Mouse (Mus musculus) embryonic facial prominence, embryonic 11.5 days (tissue): Measurements from ENCODE around the gene Trip6. TPM values are rescaled to one million over a fixed set of nuclear protein-coding genes. Genes with fewer than 3 reads are reported as not detected.

Source experiments
- ATAC-seq: fragments of 200-750 bp; cut with Nextera tagmentation; replicated peaks from 2 replicates; pipeline ENCODE4 v1.8.0; 2017; ENCODE audit warnings: low read depth; ENCODE audit not compliant: insufficient number of reproducible peaks, low FRiP score, low TSS enrichment
- DNase-seq: peaks from one replicate; pipeline ENCODE4 v3.0.0-alpha.2; 2015; ENCODE audit warnings: low spot score
- H3K27ac ChIP-seq: fragments of 300-500 bp; sonication (generic); replicated peaks from 2 replicates; pipeline ENCODE4 v1.5.1; 2014; ENCODE audit warnings: mild to moderate bottlenecking, low read depth, low read length, control low read depth
- H3K27me3 ChIP-seq: fragments of 300-500 bp; sonication (generic); 2 replicates; pipeline ENCODE4 v1.6.1; 2014; ENCODE audit warnings: mild to moderate bottlenecking, low read length, moderate library complexity, mixed read lengths; ENCODE audit not compliant: control insufficient read depth, insufficient read depth
- H3K36me3 ChIP-seq: fragments of 300-500 bp; sonication (generic); replicated peaks from 2 replicates; pipeline ENCODE4 v1.6.1; 2014; ENCODE audit warnings: low read depth, mild to moderate bottlenecking, low read length, moderate library complexity, mixed read lengths; ENCODE audit not compliant: control insufficient read depth, insufficient read depth
- H3K4me1 ChIP-seq: fragments of 300-500 bp; sonication (generic); 2 replicates; pipeline ENCODE4 v1.6.1; 2014; ENCODE audit warnings: low read length, mixed read lengths; ENCODE audit not compliant: control insufficient read depth, insufficient read depth
- H3K4me2 ChIP-seq: fragments of 300-500 bp; sonication (generic); 2 replicates; pipeline ENCODE4 v1.6.1; 2014; ENCODE audit warnings: low read depth, mild to moderate bottlenecking, control low read depth, low read length, moderate library complexity
- H3K4me3 ChIP-seq: fragments of 300-500 bp; sonication (generic); 2 replicates; pipeline ENCODE4 v1.5.1; 2014; ENCODE audit warnings: low read depth, low read length, control low read depth
- H3K9ac ChIP-seq: fragments of 300-500 bp; sonication (generic); replicated peaks from 2 replicates; pipeline ENCODE4 v1.6.1; 2014; ENCODE audit warnings: mild to moderate bottlenecking, control low read depth, low read length
- H3K9me3 ChIP-seq: fragments of 300-500 bp; sonication (generic); replicated peaks from 2 replicates; pipeline ENCODE4 v1.6.1; 2016; ENCODE audit warnings: mild to moderate bottlenecking, low read length, inconsistent platforms, mixed read lengths; ENCODE audit not compliant: control insufficient read depth
- WGBS: fragments of 180-500 bp; shearing (Covaris S2); extraction: QIAGEN DNeasy Blood & Tissue Kit; methylation state at CpG from one replicate; pipeline ENCODE4 v1.1.7; 2014; 5-methylcytosine and 5-hydroxymethylcytosine counted together
- polyA plus RNA-seq: library from polyadenylated mRNA; unstranded; fragments of >200 nt; fragmentation: Nextera tagmentation; extraction: Ambion mirVana; gene quantifications from 2 replicates; pipeline ENCODE4 v1.2.1, GENCODE M21; 2014

Gene Trip6
- polyA plus RNA-seq, 1 experiment from 2014 or later = 40.3 TPM

GRCm38 (mm10) chr5:137293839-137294743, 20.1 kb downstream of the Trip6 start, which contains the start of gene Ufsp1:
Gene Ufsp1 (plus strand): TSS chr5:137294629.
- Histone ChIP-seq H3K9ac (peak within 1 kb of the TSS; percentile 76), H3K4me1 (peaks cover 7% of the 10 kb centered on the region; the same call in 1 of the 2 replicates), H3K4me2 (peak within 1 kb of the TSS; percentile 97), H3K36me3 (peaks cover 23% of the 10 kb centered on the region), H3K27ac (peak within 1 kb of the TSS; percentile 56), H3K27me3 (peaks cover 23% of the 10 kb centered on the region), H3K4me3 (peak within 1 kb of the TSS; percentile 54), H3K9me3 (no peaks in the 10 kb centered on the region)
- ATAC-seq = peak; percentile 93
- WGBS = under 1% methylated on average over 52 of the region's 52 CpGs
- peak; percentile 97 for DNase-seq

DNA sequence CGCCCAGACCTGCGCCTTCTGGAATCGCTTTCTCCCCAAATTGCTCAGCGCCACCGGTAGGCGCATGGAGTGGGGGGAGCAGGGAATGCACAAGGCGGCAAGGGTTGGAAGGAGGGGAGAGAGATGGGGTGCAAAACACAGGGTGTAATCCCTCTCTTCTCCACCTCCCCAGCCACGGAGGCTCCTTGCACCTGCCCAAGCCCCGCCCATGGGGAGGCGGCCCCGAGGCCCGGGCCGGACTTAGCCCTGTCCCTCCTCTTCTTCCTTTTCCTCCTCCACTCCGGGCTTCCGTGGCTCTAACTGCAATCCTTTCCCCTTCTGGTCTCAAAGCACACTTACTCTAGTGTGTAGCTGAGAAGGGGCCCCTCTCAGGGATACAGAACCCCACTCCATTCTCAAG, 20.9 kb downstream of the Trip6 start:
- H3K27me3 ChIP-seq = peaks cover 29% of the 10 kb centered on the region
- peak overlapping the region; percentile 97 for H3K4me2 ChIP-seq
- no peaks in the 10 kb centered on the region for H3K9me3 ChIP-seq
- ATAC-seq (no peak; the same call in 1 of the 2 replicates), DNase-seq (peak; percentile 72)
- H3K4me1 ChIP-seq = peaks cover 12% of the 10 kb centered on the region
- peaks cover 21% of the 10 kb centered on the region for H3K36me3 ChIP-seq
- WGBS = under 1% methylated on average over 14 of the region's 15 CpGs
- peak overlapping the region; percentile 76 for H3K9ac ChIP-seq
- H3K27ac ChIP-seq = peak overlapping the region; percentile 31
- H3K4me3 ChIP-seq = peak overlapping the region; percentile 54

GRCm38 (mm10) chr5:137291381-137291926, 22.8 kb downstream of the Trip6 start:
- H3K4me1 ChIP-seq = peaks cover 25% of the 10 kb centered on the region

DNA sequence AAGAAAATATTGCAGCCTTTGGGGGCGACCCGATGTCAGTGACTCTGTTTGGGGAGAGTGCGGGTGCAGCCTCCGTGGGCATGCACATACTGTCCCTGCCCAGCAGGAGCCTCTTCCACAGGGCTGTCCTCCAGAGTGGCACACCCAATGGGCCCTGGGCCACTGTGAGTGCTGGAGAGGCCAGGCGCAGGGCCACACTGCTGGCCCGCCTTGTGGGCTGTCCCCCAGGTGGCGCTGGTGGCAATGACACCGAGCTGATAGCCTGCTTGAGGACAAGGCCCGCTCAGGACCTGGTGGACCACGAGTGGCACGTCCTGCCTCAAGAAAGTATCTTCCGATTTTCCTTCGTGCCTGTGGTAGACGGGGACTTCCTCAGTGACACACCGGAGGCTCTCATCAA, 23.5 kb downstream of the Trip6 start:
- peaks cover 25% of the 10 kb centered on the region for H3K4me1 ChIP-seq
- 21% methylated on average over 15 of the region's 15 CpGs for WGBS
- H3K4me2 ChIP-seq = peak overlapping the region; percentile 10; the same call in 1 of the 2 replicates
- H3K27me3 ChIP-seq = peaks cover 42% of the 10 kb centered on the region
- no peak for ATAC-seq
- no peak overlapping the region for H3K27ac ChIP-seq
- peak; percentile 45 for DNase-seq
- no peak overlapping the region for H3K9ac ChIP-seq
- no peaks in the 10 kb centered on the region for H3K36me3 ChIP-seq
- H3K9me3 ChIP-seq = no peaks in the 10 kb centered on the region
- no peak overlapping the region for H3K4me3 ChIP-seq

More at GRCm38 (mm10) chr5:137291381-137291926, 22.8 kb downstream of the Trip6 start:
- no peak overlapping the region for H3K4me2 ChIP-seq
- peaks cover 42% of the 10 kb centered on the region for H3K27me3 ChIP-seq
- H3K9me3 ChIP-seq = no peaks in the 10 kb centered on the region
- peaks cover 7% of the 10 kb centered on the region; the same call in 1 of the 2 replicates for H3K36me3 ChIP-seq
- H3K27ac ChIP-seq = no peak overlapping the region
- no peak overlapping the region for H3K4me3 ChIP-seq
- 75% methylated on average over 15 of the region's 15 CpGs for WGBS
- ATAC-seq (no peak), DNase-seq (no peak)
- H3K9ac ChIP-seq = no peak overlapping the region

DNA sequence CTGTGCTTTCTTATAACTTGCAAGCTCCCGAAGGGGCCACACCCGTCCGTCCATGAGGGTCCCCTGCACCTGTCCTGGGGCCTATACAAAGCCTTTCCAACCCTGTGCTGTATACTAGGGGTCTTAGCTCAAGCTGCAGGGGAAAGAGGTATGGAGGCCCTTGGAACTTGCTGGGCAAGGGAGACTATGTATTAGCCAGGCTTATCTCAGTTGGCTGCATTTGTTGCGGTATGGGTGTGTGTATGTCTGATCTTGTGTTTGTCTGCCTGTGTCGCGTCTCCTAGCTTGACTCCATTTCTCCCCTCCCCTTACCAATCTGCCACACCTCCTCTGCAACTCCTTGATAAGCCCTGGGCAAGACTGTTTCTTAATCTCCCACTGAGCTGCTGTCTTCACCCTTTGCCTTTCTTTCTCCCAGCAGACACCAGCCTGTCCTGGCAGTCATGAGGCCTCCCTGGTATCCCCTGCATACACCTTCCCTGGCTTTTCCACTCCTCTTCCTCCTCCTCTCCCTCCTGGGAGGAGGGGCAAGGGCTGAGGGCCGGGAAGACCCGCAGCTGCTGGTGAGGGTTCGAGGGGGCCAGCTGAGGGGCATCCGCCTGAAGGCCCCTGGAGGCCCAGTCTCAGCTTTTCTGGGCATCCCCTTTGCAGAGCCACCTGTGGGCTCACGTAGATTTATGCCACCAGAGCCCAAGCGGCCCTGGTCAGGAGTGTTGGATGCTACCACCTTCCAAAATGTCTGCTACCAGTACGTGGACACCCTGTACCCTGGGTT, 24.4 kb downstream of the Trip6 start:
- ATAC-seq = no peak
- Histone ChIP-seq H3K27ac (no peak overlapping the region), H3K9me3 (no peaks in the 10 kb centered on the region), H3K27me3 (peaks cover 42% of the 10 kb centered on the region), H3K4me3 (0 out of 2 replicates have a peak overlapping the region, but pooled peaks have one; percentile 38), H3K4me2 (peak overlapping the region; percentile 80), H3K36me3 (no peaks in the 10 kb centered on the region), H3K4me1 (peaks cover 22% of the 10 kb centered on the region), H3K9ac (no peak overlapping the region; the same call in 1 of the 2 replicates)
- 60% methylated on average over 13 of the region's 13 CpGs for WGBS
- no peak for DNase-seq

- no peaks in the 10 kb centered on the region for H3K9me3 ChIP-seq
- H3K27me3 ChIP-seq = peaks cover 42% of the 10 kb centered on the region
- DNase-seq = peak; percentile 64
- peaks cover 21% of the 10 kb centered on the region for H3K4me1 ChIP-seq
- H3K9ac ChIP-seq = peak overlapping the region; percentile 37; the same call in 1 of the 2 replicates
- 3% methylated on average over 25 of the region's 25 CpGs for WGBS
- peak overlapping the region; percentile 38 for H3K4me3 ChIP-seq
- no peak overlapping the region for H3K27ac ChIP-seq
- H3K4me2 ChIP-seq = peak overlapping the region; percentile 80
- ATAC-seq = no peak
- H3K36me3 ChIP-seq = no peaks in the 10 kb centered on the region
Observed at GRCm38 (mm10) chr5:137288999-137289470, 25.2 kb downstream of the Trip6 start.

DNA sequence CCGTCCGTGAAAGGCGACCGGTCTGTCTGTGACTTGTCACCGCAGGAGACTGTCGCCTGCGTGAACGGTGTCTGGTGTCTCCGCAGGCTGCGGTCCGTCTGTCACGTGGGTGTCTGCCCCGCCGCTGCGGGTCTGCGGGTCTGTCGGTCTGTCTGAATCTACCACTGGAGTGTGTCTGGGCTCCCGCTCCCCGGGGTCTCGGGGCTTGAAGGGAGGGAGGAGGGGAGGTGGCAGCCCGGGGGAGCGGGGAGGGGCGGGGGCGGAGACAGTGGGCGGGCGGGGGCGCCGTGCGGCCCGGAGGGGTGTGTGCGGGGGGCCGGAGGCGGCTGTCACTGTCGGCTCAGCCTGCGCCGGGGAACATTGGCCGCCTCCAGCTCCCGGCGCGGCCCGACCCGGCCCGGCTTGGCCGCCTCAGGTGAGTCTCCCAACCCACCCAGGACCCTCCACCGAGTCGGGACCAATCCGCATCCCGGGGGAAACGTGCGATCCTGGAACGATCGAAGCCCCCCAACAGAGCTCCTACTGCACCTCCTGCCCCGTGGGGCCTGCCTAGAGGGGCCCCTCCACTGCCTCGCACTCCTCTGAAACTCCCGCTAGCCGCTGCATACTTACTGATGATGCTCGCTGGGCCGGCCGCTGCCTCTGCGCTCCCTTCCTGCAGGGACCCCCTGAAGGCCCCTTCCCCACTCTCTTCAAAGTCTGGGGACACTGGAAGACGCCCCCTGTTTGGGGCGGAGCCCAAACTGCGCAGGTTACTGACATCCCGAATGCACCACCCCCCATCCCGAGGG, 26.1 kb downstream of the Trip6 start:
- no peaks in the 10 kb centered on the region for H3K36me3 ChIP-seq
- H3K4me2 ChIP-seq = peak overlapping the region; percentile 80
- under 1% methylated on average over 64 of the region's 65 CpGs for WGBS
- ATAC-seq = no peak
- no peak for DNase-seq
- H3K4me3 ChIP-seq = peak overlapping the region; percentile 38
- H3K27ac ChIP-seq = 0 out of 2 replicates have a peak overlapping the region, but pooled peaks have one; percentile 8
- peaks cover 42% of the 10 kb centered on the region for H3K27me3 ChIP-seq
- no peaks in the 10 kb centered on the region for H3K9me3 ChIP-seq
- H3K4me1 ChIP-seq = peaks cover 21% of the 10 kb centered on the region
- peak overlapping the region; percentile 57 for H3K9ac ChIP-seq
